Comparison of ENCODE assay signal across 8 mouse cellular contexts in the genomic region with DNA sequence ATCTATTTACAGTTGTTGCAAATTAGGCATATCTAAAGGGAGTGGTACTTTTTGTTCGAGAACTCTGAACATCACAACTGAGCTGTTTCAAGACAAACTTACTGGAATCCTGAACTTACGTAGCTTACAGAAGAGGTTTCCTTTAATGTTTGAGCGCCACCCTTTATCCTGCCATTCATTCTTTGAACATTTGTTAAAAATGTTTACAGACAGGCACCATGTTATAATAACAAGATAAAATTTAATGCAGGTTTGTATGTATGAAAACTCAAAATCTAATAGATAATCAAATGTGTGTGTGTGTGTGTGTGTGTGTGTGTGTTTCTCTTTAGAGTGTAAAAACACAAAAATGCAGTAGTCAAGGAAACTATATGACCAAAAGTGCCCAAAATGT. TPM values are rescaled to one million over a fixed set of nuclear protein-coding genes. Genes with fewer than 3 reads are reported as not detected.
DNase-seq lines count a peak whose midpoint lies in the region; ATAC-seq and TF ChIP-seq lines count a peak whose summit lies in the region.

No protein-coding gene starts in this region.

- no peaks in the 10 kb centered on the region for H3K27me3 ChIP-seq in kidney, embryonic 14.5 days (ENCODE audit: control insufficient read depth, insufficient read depth, low read length)
- no peaks in the 10 kb centered on the region for H3K27me3 ChIP-seq in hindbrain, embryonic 15.5 days
- no peaks in the 10 kb centered on the region for H3K27me3 ChIP-seq in midbrain, embryonic 15.5 days (replicated peaks)

- ATAC-seq in kidney, embryonic 14.5 days (ENCODE audit: low FRiP score, low TSS enrichment): no peak
- no peak for ATAC-seq in hindbrain, embryonic 15.5 days (ENCODE audit: low FRiP score, low read depth)
- ATAC-seq in midbrain, embryonic 15.5 days (replicated peaks): no peak

- H3K9ac ChIP-seq in kidney, embryonic 14.5 days (ENCODE audit: low read depth, low read length): peak overlapping the region; percentile 74; the same call in 1 of the 2 replicates
- H3K9ac ChIP-seq in hindbrain, embryonic 15.5 days: peak overlapping the region; percentile 75; the same call in 1 of the 2 replicates
- H3K9ac ChIP-seq in midbrain, embryonic 15.5 days: no peak overlapping the region

- 30% methylated on average over 3 of the region's 3 CpGs for WGBS in kidney, embryonic 14.5 days
- WGBS in hindbrain, embryonic 15.5 days: 26% methylated on average over 3 of the region's 3 CpGs
- WGBS in midbrain, embryonic 15.5 days: 27% methylated on average over 3 of the region's 3 CpGs

- no peak overlapping the region for H3K27ac ChIP-seq in kidney, embryonic 14.5 days (ENCODE audit: low read depth, low read length)
- no peak overlapping the region for H3K27ac ChIP-seq in bone marrow macrophage, adult 2 months (ENCODE audit: insufficient read depth, low read depth, low read length)
- H3K27ac ChIP-seq in hindbrain, embryonic 15.5 days (replicated peaks): peak overlapping the region; percentile 40; the same call in 1 of the 2 replicates
- H3K27ac ChIP-seq in midbrain, embryonic 15.5 days: no peak overlapping the region

- H3K9me3 ChIP-seq in kidney, embryonic 14.5 days (ENCODE audit: control insufficient read depth, low read length): no peaks in the 10 kb centered on the region
- H3K9me3 ChIP-seq in hindbrain, embryonic 15.5 days: no peaks in the 10 kb centered on the region
- H3K9me3 ChIP-seq in midbrain, embryonic 15.5 days: no peaks in the 10 kb centered on the region

- H3K4me1 ChIP-seq in kidney, embryonic 14.5 days (ENCODE audit: control insufficient read depth, insufficient read depth, low read length): peaks cover 10% of the 10 kb centered on the region
- H3K4me1 ChIP-seq in bone marrow macrophage, adult 2 months (ENCODE audit: control insufficient read depth, insufficient read depth, low read length): peaks cover 3% of the 10 kb centered on the region; the same call in 1 of the 2 replicates
- peaks cover 22% of the 10 kb centered on the region for H3K4me1 ChIP-seq in hindbrain, embryonic 15.5 days (replicated peaks)
- H3K4me1 ChIP-seq in midbrain, embryonic 15.5 days: peaks cover 16% of the 10 kb centered on the region

- peak overlapping the region; percentile 65 for H3K4me3 ChIP-seq in kidney, embryonic 14.5 days (ENCODE audit: low read length)
- peak overlapping the region; percentile 99 for H3K4me3 ChIP-seq in bone marrow macrophage, adult 2 months (ENCODE audit: insufficient read depth, low read length)
- H3K4me3 ChIP-seq in hindbrain, embryonic 15.5 days: peak overlapping the region; percentile 99
- H3K4me3 ChIP-seq in midbrain, embryonic 15.5 days: peak overlapping the region; percentile 78

- H3K36me3 ChIP-seq in kidney, embryonic 14.5 days (ENCODE audit: control insufficient read depth, insufficient read depth, low read length): no peaks in the 10 kb centered on the region
- H3K36me3 ChIP-seq in hindbrain, embryonic 15.5 days: no peaks in the 10 kb centered on the region
- H3K36me3 ChIP-seq in midbrain, embryonic 15.5 days (replicated peaks): no peaks in the 10 kb centered on the region

- TF ChIP-seq CTCF in bone marrow macrophage, adult 2 months (IDR thresholded peaks at IDR 0.05; ENCODE audit: low read depth, low read length): no peak

- no peak for DNase-seq in kidney, adult 8-10 months
- no peak for DNase-seq in right cerebral cortex, postnatal 14 days
- DNase-seq in gastrocnemius, adult 18-20 months (ENCODE audit: low spot score): no peak
- DNase-seq in left cerebral cortex, postnatal 4 days: no peak

- no peak for TF ChIP-seq POLR2A in bone marrow macrophage, adult 2 months (IDR thresholded peaks at IDR 0.05; ENCODE audit: borderline replicate concordance, low read depth, low read length)

- intact Hi-C loops in left cerebral cortex, postnatal 4 days (cut with DNase I): loop anchor here (5.0 kb wide), 1 partner anchor 66 kb away; a partner anchor contains a TSS

- peak overlapping the region; percentile 45 for H3K4me2 ChIP-seq in kidney, embryonic 14.5 days (replicated peaks; ENCODE audit: low read depth, low read length)
- H3K4me2 ChIP-seq in hindbrain, embryonic 15.5 days: peak overlapping the region; percentile 96
- peak overlapping the region; percentile 89 for H3K4me2 ChIP-seq in midbrain, embryonic 15.5 days

RNA-seq across cellular contexts. Expression of a gene that starts 0.5 kb away (rescaled TPM):
- polyA plus RNA-seq in kidney, embryonic 14.5 days (2014; fragmentation: Nextera tagmentation; extraction: Ambion mirVana): 30.8 and 32.2 TPM in 2 replicates
- polyA plus RNA-seq in bone marrow macrophage, adult 2 months (2012; ENCODE audit: insufficient read depth, insufficient read length, missing spikeins): 24.5 and 26.3 TPM in 2 replicates
- 17.2 and 17.5 TPM in 2 replicates for polyA plus RNA-seq in hindbrain, embryonic 15.5 days (2015; fragmentation: Nextera tagmentation; extraction: Ambion mirVana)
- 17.7 and 18.3 TPM in 2 replicates for polyA plus RNA-seq in midbrain, embryonic 15.5 days (2015; fragmentation: Nextera tagmentation; extraction: Ambion mirVana)
- 10 to 100 TPM; 15.1 to 16.0 TPM for total RNA-seq in gastrocnemius, adult 18-20 months (2021)
- total RNA-seq in left cerebral cortex, postnatal 4 days (2021): 10 to 100 TPM; 35.1 to 39.9 TPM

Comparison
In these comparisons a context has a peak if more than half of its experiments do, and no peak if none do; other contexts are left out.
1. H3K4me2 ChIP-seq: peak in every context shown above with its lines; median percentile 96 in hindbrain, embryonic 15.5 days; 89 in midbrain, embryonic 15.5 days; 45 in kidney, embryonic 14.5 days.